Mouse (Mus musculus): ENCODE data around the gene Sipa1l1. TPM values are rescaled to one million over a fixed set of nuclear protein-coding genes. Genes with fewer than 3 reads are reported as not detected.

Gene Sipa1l1
- polyA plus RNA-seq, 1 experiment from 2014 or later: 16.9 TPM

GRCm38 (mm10) chr12:82256012-82256411, 86.9 kb downstream of the Sipa1l1 start:
- H3K27ac ChIP-seq: no peak overlapping the region

DNA sequence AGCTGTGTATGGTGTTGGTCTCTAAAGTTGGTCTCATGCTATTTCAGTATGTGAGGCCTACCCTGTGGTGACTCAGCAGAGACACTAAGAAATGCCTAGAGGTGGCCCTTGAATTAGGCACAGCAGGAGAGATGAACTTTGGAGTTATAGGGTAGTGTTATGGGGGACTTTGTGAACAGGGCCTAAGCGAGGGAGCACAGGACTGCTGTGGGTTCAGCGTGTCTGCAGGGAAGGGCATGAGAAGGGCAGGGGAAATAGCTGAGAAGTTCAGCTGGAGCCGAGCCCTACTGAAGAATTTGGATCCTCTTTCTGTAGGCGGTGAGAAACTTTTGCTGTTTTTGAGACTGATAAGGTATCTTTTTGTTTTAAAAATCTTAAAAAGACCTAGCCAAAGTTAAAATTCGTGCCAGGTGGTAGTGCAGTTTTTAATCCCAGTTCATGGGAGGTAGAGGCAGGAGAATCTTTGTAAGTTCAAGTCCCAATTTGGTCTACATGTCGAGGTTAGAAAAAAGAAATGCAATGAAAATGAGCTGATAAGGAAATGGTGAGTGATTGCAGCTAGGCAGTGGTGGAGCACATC, 87.9 kb downstream of the Sipa1l1 start:
- Histone ChIP-seq H3K4me3 (no peak overlapping the region), H3K27ac (no peak overlapping the region), H3K9ac (no peak overlapping the region), H3K4me2 (no peak overlapping the region), H3K27me3 (no peaks in the 10 kb centered on the region), H3K36me3 (no peaks in the 10 kb centered on the region), H3K4me1 (replicated peaks) (0 out of 2 replicates have a peak, but pooled peaks cover 3% of the 10 kb centered on the region), H3K9me3 (replicated peaks) (no peaks in the 10 kb centered on the region)
- WGBS: 68% methylated on average over 6 of the region's 6 CpGs
- ATAC-seq (replicated peaks; ENCODE audit: insufficient number of reproducible peaks, insufficient read depth, low FRiP score, low read depth): no peak

More at GRCm38 (mm10) chr12:82256012-82256411, 86.9 kb downstream of the Sipa1l1 start:
- Histone ChIP-seq H3K4me2 (no peak overlapping the region), H3K4me3 (no peak overlapping the region), H3K4me1 (replicated peaks) (peaks cover 3% of the 10 kb centered on the region; the same call in 1 of the 2 replicates), H3K9me3 (replicated peaks) (no peaks in the 10 kb centered on the region), H3K36me3 (no peaks in the 10 kb centered on the region), H3K9ac (no peak overlapping the region), H3K27me3 (no peaks in the 10 kb centered on the region)
- WGBS: 86% methylated on average over 5 of the region's 5 CpGs
- no peak for ATAC-seq (replicated peaks; ENCODE audit: insufficient number of reproducible peaks, insufficient read depth, low FRiP score, low read depth)

GRCm38 (mm10) chr12:82257994-82258785, 89.1 kb downstream of the Sipa1l1 start:
- 74% methylated on average over 6 of the region's 6 CpGs for WGBS
- H3K27ac ChIP-seq: no peak overlapping the region

DNA sequence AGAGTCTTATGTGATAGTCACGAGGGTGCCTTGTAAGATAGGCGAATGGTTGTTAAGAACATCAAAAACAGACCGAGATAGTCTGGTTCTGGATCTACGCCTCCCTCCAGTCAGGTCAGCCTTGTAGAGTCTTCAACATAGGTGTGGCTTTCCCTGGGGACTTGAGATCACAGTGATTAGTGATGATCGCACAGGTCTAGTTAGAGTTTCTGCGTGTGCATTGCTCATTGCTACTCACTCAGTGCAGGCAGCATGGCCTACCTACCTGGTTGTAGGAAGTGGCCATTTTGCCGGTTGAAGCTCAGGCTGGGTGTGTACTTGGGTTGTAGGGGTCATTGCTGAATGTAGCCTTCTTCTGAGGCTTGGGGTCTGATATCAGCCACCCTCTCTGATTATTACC, 94.3 kb downstream of the Sipa1l1 start:
- Histone ChIP-seq H3K4me1 (replicated peaks) (peaks cover 8% of the 10 kb centered on the region), H3K27ac (no peak overlapping the region), H3K27me3 (no peaks in the 10 kb centered on the region), H3K9me3 (replicated peaks) (no peaks in the 10 kb centered on the region), H3K4me2 (no peak overlapping the region), H3K36me3 (no peaks in the 10 kb centered on the region), H3K9ac (no peak overlapping the region), H3K4me3 (no peak overlapping the region)
- WGBS: 87% methylated on average over 7 of the region's 7 CpGs
- no peak for ATAC-seq (replicated peaks; ENCODE audit: insufficient number of reproducible peaks, insufficient read depth, low FRiP score, low read depth)

More at GRCm38 (mm10) chr12:82257994-82258785, 89.1 kb downstream of the Sipa1l1 start:
- Histone ChIP-seq H3K9ac (no peak overlapping the region), H3K27me3 (no peaks in the 10 kb centered on the region), H3K36me3 (no peaks in the 10 kb centered on the region), H3K4me1 (replicated peaks) (0 out of 2 replicates have a peak, but pooled peaks cover 3% of the 10 kb centered on the region), H3K4me2 (no peak overlapping the region), H3K4me3 (no peak overlapping the region), H3K9me3 (replicated peaks) (no peaks in the 10 kb centered on the region)
- ATAC-seq (replicated peaks; ENCODE audit: insufficient number of reproducible peaks, insufficient read depth, low FRiP score, low read depth): no peak

- H3K27ac ChIP-seq: no peak overlapping the region
- H3K4me1 ChIP-seq (replicated peaks): peaks cover 8% of the 10 kb centered on the region
- no peak overlapping the region for H3K4me2 ChIP-seq
- H3K9ac ChIP-seq: no peak overlapping the region
- no peaks in the 10 kb centered on the region for H3K27me3 ChIP-seq
- no peaks in the 10 kb centered on the region for H3K9me3 ChIP-seq (replicated peaks)
- 78% methylated on average over 5 of the region's 5 CpGs for WGBS
- no peak overlapping the region for H3K4me3 ChIP-seq
- no peaks in the 10 kb centered on the region for H3K36me3 ChIP-seq
- no peak for ATAC-seq (replicated peaks; ENCODE audit: insufficient number of reproducible peaks, insufficient read depth, low FRiP score, low read depth)
Measured at GRCm38 (mm10) chr12:82264083-82264851, 95.1 kb downstream of the Sipa1l1 start.

DNA sequence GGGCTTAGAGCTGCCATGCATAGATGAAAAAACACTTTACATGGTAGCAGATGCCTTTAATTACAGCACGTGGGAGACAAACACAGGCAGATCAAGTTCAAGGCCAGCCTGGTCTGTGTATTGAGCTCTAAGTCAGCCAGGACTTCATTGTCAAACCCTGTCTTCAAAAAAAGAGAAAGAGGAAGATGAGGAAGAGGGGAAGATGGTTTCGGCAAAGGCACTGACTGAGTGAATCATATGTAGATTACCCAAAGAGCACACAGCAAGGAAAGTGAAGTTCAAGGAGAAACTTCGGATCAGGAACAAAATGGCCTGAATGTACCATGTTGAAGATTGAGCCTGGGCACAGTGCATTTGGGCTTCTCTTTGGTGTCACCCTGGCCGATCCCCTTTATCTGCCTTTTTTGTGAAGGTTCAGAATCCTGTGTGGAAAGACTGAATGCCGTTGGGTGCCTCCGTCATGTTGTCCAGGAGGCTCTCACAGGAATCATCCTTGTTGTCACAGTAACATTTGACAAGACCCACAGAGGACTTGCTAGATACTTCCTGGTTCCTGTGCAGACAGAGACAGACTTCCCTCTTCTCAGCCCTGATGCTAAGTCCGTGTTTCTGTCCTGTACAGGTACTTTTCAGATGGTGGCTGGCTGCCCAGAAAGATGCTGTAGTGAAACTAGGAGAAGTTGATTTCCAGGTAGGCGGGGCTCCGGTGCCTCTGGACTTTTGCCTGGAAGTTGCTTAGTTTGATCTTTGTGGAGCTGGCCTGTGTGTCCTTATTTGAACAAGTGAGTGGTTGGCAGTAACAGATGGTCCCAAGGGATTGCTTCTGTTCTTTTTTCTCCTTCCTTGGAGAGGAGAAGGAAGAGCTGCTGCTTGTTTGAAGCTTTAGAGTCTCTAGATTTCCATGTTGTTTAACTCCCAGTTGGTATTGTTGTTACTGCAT, 96.5 kb downstream of the Sipa1l1 start:
- no peaks in the 10 kb centered on the region for H3K36me3 ChIP-seq
- 71% methylated on average over 9 of the region's 9 CpGs for WGBS
- peaks cover 10% of the 10 kb centered on the region for H3K4me1 ChIP-seq (replicated peaks)
- H3K9ac ChIP-seq: no peak overlapping the region
- ATAC-seq (replicated peaks; ENCODE audit: insufficient number of reproducible peaks, insufficient read depth, low FRiP score, low read depth): no peak
- no peaks in the 10 kb centered on the region for H3K27me3 ChIP-seq
- H3K4me3 ChIP-seq: no peak overlapping the region
- H3K9me3 ChIP-seq (replicated peaks): no peaks in the 10 kb centered on the region
- H3K27ac ChIP-seq: no peak overlapping the region
- no peak overlapping the region for H3K4me2 ChIP-seq

DNA sequence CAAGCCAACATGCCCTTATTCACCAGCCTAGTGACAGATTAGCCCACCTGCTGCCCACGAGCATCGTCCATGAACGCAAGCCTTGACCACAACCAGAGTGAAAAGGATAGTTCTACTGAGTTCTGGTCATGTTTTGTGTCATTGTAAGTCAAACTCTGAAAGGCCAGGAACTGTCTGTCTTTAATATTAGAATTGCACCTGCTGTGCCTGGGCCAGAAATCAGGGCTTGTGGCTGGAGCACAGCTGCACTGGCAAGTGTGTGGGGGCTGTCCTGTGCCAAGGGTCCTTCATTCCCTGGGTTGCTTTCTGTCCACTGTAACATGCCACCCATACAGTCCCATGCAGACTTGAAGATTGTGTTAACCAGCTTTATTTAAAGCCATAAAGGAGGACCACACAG, 102.3 kb downstream of the Sipa1l1 start:
- H3K4me3 ChIP-seq: no peak overlapping the region
- no peaks in the 10 kb centered on the region for H3K9me3 ChIP-seq (replicated peaks)
- H3K27me3 ChIP-seq: no peaks in the 10 kb centered on the region
- H3K36me3 ChIP-seq: no peaks in the 10 kb centered on the region
- no peak overlapping the region for H3K9ac ChIP-seq
- no peak for ATAC-seq (replicated peaks; ENCODE audit: insufficient number of reproducible peaks, insufficient read depth, low FRiP score, low read depth)
- peaks cover 10% of the 10 kb centered on the region for H3K4me1 ChIP-seq (replicated peaks)
- WGBS: 82% methylated on average over 3 of the region's 3 CpGs
- no peak overlapping the region for H3K27ac ChIP-seq
- H3K4me2 ChIP-seq: no peak overlapping the region

GRCm38 (mm10) chr12:82273503-82273902, 104.4 kb downstream of the Sipa1l1 start:
- Histone ChIP-seq H3K9me3 (replicated peaks) (no peaks in the 10 kb centered on the region), H3K4me2 (no peak overlapping the region), H3K4me3 (no peak overlapping the region), H3K27me3 (no peaks in the 10 kb centered on the region), H3K27ac (no peak overlapping the region), H3K4me1 (replicated peaks) (peaks cover 10% of the 10 kb centered on the region), H3K9ac (no peak overlapping the region), H3K36me3 (no peaks in the 10 kb centered on the region)
- 74% methylated on average over 3 of the region's 3 CpGs for whole genome bisulfite sequencing
- ATAC-seq (replicated peaks; ENCODE audit: insufficient number of reproducible peaks, insufficient read depth, low FRiP score, low read depth): no peak

DNA sequence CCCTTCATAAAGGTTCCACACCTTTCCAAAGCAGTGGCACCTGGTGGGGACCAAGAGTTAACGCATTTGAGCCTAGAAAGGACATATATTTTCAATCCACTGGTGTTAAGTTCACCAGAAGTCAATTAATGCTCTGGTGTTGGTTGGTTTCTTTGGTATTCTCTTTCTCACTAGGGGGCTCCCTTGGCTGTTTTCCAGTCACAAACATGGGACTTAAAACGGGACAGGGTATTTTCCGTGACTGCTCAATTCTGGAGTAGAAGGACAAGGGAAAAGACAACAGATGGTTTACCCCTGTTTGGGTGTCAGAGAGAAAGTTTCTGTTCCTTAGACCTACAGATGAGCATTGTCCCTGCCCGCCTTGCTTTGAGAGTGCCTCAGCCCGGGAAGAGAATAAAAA, 105.5 kb downstream of the Sipa1l1 start:
- no peaks in the 10 kb centered on the region for H3K27me3 ChIP-seq
- H3K4me3 ChIP-seq: no peak overlapping the region
- H3K36me3 ChIP-seq: no peaks in the 10 kb centered on the region
- H3K4me2 ChIP-seq: no peak overlapping the region
- no peak for ATAC-seq (replicated peaks; ENCODE audit: insufficient number of reproducible peaks, insufficient read depth, low FRiP score, low read depth)
- no peaks in the 10 kb centered on the region for H3K9me3 ChIP-seq (replicated peaks)
- H3K27ac ChIP-seq: no peak overlapping the region
- WGBS: 72% methylated on average over 5 of the region's 5 CpGs
- H3K4me1 ChIP-seq (replicated peaks): peaks cover 14% of the 10 kb centered on the region
- H3K9ac ChIP-seq: no peak overlapping the region

- Histone ChIP-seq H3K9ac (no peak overlapping the region), H3K4me1 (replicated peaks) (peaks cover 12% of the 10 kb centered on the region), H3K36me3 (no peaks in the 10 kb centered on the region), H3K4me2 (no peak overlapping the region), H3K9me3 (replicated peaks) (no peaks in the 10 kb centered on the region), H3K27ac (peak overlapping the region; percentile 44; the same call in 1 of the 2 replicates), H3K27me3 (no peaks in the 10 kb centered on the region), H3K4me3 (no peak overlapping the region)
- 41% methylated on average over 5 of the region's 5 CpGs for WGBS
- ATAC-seq (replicated peaks; ENCODE audit: insufficient number of reproducible peaks, insufficient read depth, low FRiP score, low read depth): no peak
Measured at GRCm38 (mm10) chr12:82275767-82276166, 106.6 kb downstream of the Sipa1l1 start.

Measured in heart, embryonic 15.5 days (tissue).